Mouse (Mus musculus) olfactory bulb, adult 2 months (tissue): ENCODE results near the gene Ppp1r36.

Experiments used
- CTCF ChIP-seq: fragments of 200-500 bp; IDR thresholded peaks from 2 replicates; pipeline ENCODE4 v1.5.1; 2012; ENCODE audit warnings: low read depth, mild to moderate bottlenecking, low read length, moderate library complexity; ENCODE audit not compliant: insufficient read depth
- POLR2A ChIP-seq: fragments of 200-500 bp; IDR thresholded peaks from 2 replicates; pipeline ENCODE4 v1.6.1; 2012; ENCODE audit warnings: mild to moderate bottlenecking, low read depth, low read length, moderate library complexity; ENCODE audit not compliant: insufficient read depth

- TF ChIP-seq POLR2A (no peak), CTCF (no peak)
Observed at GRCm38 (mm10) chr12:76368201-76368789, 49.0 kb upstream of the Ppp1r36 start.
